Mouse (Mus musculus): ENCODE data around the gene Fnip2. TPM values are rescaled to one million over a fixed set of nuclear protein-coding genes. Genes with fewer than 3 reads are reported as not detected.
A peak's percentile ranks its signal among the peaks of the same experiment; 100 is the strongest.

Fnip2 gene
- polyA plus RNA-seq, 1 experiment from 2014 or later, result 7.4 TPM

DNA sequence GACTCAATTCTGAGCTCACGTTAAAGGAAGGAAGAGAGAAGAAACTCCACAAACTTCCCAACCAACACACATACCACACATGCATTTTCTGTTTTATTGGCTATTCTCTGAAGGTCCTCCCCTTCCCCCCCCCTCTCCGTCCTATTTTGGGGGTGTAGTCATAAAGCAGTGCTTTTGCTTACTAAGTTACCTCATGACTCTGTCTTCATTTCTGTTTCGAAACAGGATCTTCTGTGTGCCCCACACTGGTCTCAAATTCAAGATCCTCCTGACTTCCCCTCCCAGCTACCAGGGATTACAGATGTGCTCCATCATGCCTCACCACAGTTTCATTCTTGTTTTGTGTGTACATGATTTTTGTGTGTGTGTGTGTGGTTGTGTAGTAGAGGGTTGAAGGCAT is 4.8 kb upstream of the Fnip2 start:
- Histone ChIP-seq H3K27ac (ENCODE audit: low read length) (no peak overlapping the region), H3K4me2 (replicated peaks; ENCODE audit: low read depth, low read length) (no peak overlapping the region), H3K4me1 (ENCODE audit: control insufficient read depth, insufficient read depth, low read length) (peaks cover 5% of the 10 kb centered on the region; the same call in 1 of the 2 replicates), H3K4me3 (ENCODE audit: low read depth, low read length) (no peak overlapping the region), H3K27me3 (ENCODE audit: control insufficient read depth, insufficient read depth, low read length) (no peaks in the 10 kb centered on the region), H3K9me3 (ENCODE audit: control insufficient read depth, low read depth, low read length) (no peaks in the 10 kb centered on the region), H3K9ac (replicated peaks; ENCODE audit: low read depth, low read length) (no peak overlapping the region), H3K36me3 (ENCODE audit: control insufficient read depth, insufficient read depth, low read length) (no peaks in the 10 kb centered on the region)
- 72% methylated on average over 3 of the region's 3 CpGs for WGBS
- no peak for ATAC-seq (ENCODE audit: insufficient number of reproducible peaks, insufficient read depth, low FRiP score, low read depth)

DNA sequence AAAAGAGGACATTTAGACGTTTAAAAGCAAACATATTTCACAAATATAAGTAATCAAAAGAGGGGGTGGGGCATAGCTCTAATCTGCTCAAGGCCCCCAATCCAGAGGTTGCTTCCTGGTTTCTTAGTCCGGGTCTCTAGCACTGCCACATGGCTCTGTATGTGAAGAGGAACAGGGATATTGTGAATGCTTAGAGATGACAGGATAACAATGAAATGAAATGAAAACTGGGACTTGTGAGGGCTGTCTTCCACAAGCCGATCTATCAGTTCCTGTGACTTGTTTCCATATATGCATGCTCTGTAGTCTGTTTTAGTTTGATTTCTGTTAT is 1.7 kb upstream of the Fnip2 start:
- WGBS, result 86% methylated on average over 3 of the region's 3 CpGs
- no peak overlapping the region for H3K27ac ChIP-seq (ENCODE audit: low read length)
- H3K4me1 ChIP-seq (ENCODE audit: control insufficient read depth, insufficient read depth, low read length), result 0 out of 2 replicates have a peak, but pooled peaks cover 4% of the 10 kb centered on the region
- H3K9ac ChIP-seq (replicated peaks; ENCODE audit: low read depth, low read length), result no peak overlapping the region
- H3K27me3 ChIP-seq (ENCODE audit: control insufficient read depth, insufficient read depth, low read length), result no peaks in the 10 kb centered on the region
- no peaks in the 10 kb centered on the region for H3K9me3 ChIP-seq (ENCODE audit: control insufficient read depth, low read depth, low read length)
- ATAC-seq (ENCODE audit: insufficient number of reproducible peaks, insufficient read depth, low FRiP score, low read depth), result no peak
- no peak overlapping the region for H3K4me2 ChIP-seq (replicated peaks; ENCODE audit: low read depth, low read length)
- H3K4me3 ChIP-seq (ENCODE audit: low read depth, low read length), result no peak overlapping the region
- no peaks in the 10 kb centered on the region for H3K36me3 ChIP-seq (ENCODE audit: control insufficient read depth, insufficient read depth, low read length)

- Histone ChIP-seq H3K36me3 (ENCODE audit: control insufficient read depth, insufficient read depth, low read length) (no peaks in the 10 kb centered on the region), H3K4me3 (ENCODE audit: low read depth, low read length) (peak overlapping the region; percentile 82; the same call in 1 of the 2 replicates), H3K4me2 (replicated peaks; ENCODE audit: low read depth, low read length) (peak overlapping the region; percentile 34; the same call in 1 of the 2 replicates), H3K9ac (replicated peaks; ENCODE audit: low read depth, low read length) (no peak overlapping the region), H3K9me3 (ENCODE audit: control insufficient read depth, low read depth, low read length) (no peaks in the 10 kb centered on the region), H3K27me3 (ENCODE audit: control insufficient read depth, insufficient read depth, low read length) (no peaks in the 10 kb centered on the region), H3K4me1 (ENCODE audit: control insufficient read depth, insufficient read depth, low read length) (0 out of 2 replicates have a peak, but pooled peaks cover 4% of the 10 kb centered on the region), H3K27ac (ENCODE audit: low read length) (peak overlapping the region; percentile 71; the same call in 1 of the 2 replicates)
- WGBS, result 87% methylated on average over 16 of the region's 16 CpGs
- no peak for ATAC-seq (ENCODE audit: insufficient number of reproducible peaks, insufficient read depth, low FRiP score, low read depth)
Observed at GRCm38 (mm10) chr3:79568629-79569350, 1.2 kb upstream of the Fnip2 start.

- Histone ChIP-seq H3K4me2 (replicated peaks; ENCODE audit: low read depth, low read length) (peak overlapping the region; percentile 93), H3K9ac (replicated peaks; ENCODE audit: low read depth, low read length) (peak overlapping the region; percentile 76), H3K4me1 (ENCODE audit: control insufficient read depth, insufficient read depth, low read length) (0 out of 2 replicates have a peak, but pooled peaks cover 4% of the 10 kb centered on the region), H3K27ac (ENCODE audit: low read length) (peak overlapping the region; percentile 72; the same call in 1 of the 2 replicates), H3K4me3 (ENCODE audit: low read depth, low read length) (peak overlapping the region; percentile 82), H3K9me3 (ENCODE audit: control insufficient read depth, low read depth, low read length) (no peaks in the 10 kb centered on the region), H3K36me3 (ENCODE audit: control insufficient read depth, insufficient read depth, low read length) (no peaks in the 10 kb centered on the region), H3K27me3 (ENCODE audit: control insufficient read depth, insufficient read depth, low read length) (no peaks in the 10 kb centered on the region)
- ATAC-seq (ENCODE audit: insufficient number of reproducible peaks, insufficient read depth, low FRiP score, low read depth), result peak; percentile 56
- 2% methylated on average over 52 of the region's 60 CpGs for WGBS
Observed at GRCm38 (mm10) chr3:79566716-79567691, 592 bp downstream of the Fnip2 start.

DNA sequence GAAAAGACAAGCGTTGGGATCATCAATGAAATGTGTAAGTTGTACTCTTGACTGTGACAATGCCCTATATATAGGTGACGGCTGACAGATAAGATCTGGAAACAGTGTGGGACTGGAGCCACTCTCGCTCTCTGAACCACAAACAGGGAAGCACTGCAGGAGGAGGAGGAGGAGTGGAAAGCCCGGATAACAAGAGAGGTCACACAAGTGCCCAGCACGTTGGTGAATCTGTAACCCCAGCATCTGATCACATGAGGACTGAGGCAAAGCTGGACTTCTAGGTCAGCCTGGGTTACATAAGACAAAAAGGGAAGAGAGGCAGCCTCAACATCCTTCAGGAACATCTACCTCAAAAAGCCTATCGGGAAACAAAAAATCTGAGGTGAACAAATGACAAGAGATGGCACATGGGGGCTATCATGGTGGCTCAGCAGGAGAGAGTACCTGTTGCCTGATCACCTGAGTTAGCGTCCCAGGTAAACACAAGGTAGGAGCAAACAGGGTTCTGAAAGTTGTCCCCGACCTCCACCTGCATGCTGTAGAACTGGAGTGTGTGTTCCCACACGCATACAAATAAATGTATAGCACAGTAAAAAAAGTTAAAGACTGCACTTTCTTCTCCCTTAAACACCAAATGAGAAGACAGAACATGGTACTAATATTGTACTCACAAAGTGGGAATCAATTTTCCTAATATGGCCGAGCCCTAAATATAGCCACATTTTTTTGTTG is 2.6 kb downstream of the Fnip2 start:
- no peak overlapping the region for H3K27ac ChIP-seq (ENCODE audit: low read length)
- H3K4me2 ChIP-seq (replicated peaks; ENCODE audit: low read depth, low read length), result no peak overlapping the region
- 0 out of 2 replicates have a peak, but pooled peaks cover 4% of the 10 kb centered on the region for H3K4me1 ChIP-seq (ENCODE audit: control insufficient read depth, insufficient read depth, low read length)
- no peak overlapping the region for H3K4me3 ChIP-seq (ENCODE audit: low read depth, low read length)
- H3K9ac ChIP-seq (replicated peaks; ENCODE audit: low read depth, low read length), result no peak overlapping the region
- no peaks in the 10 kb centered on the region for H3K36me3 ChIP-seq (ENCODE audit: control insufficient read depth, insufficient read depth, low read length)
- 75% methylated on average over 10 of the region's 10 CpGs for WGBS
- no peak for ATAC-seq (ENCODE audit: insufficient number of reproducible peaks, insufficient read depth, low FRiP score, low read depth)
- H3K27me3 ChIP-seq (ENCODE audit: control insufficient read depth, insufficient read depth, low read length), result no peaks in the 10 kb centered on the region
- no peaks in the 10 kb centered on the region for H3K9me3 ChIP-seq (ENCODE audit: control insufficient read depth, low read depth, low read length)

GRCm38 (mm10) chr3:79563511-79563910 is 4.1 kb downstream of the Fnip2 start:
- Histone ChIP-seq H3K4me3 (ENCODE audit: low read depth, low read length) (no peak overlapping the region), H3K27ac (ENCODE audit: low read length) (no peak overlapping the region), H3K27me3 (ENCODE audit: control insufficient read depth, insufficient read depth, low read length) (no peaks in the 10 kb centered on the region), H3K4me2 (replicated peaks; ENCODE audit: low read depth, low read length) (no peak overlapping the region), H3K36me3 (ENCODE audit: control insufficient read depth, insufficient read depth, low read length) (no peaks in the 10 kb centered on the region), H3K9ac (replicated peaks; ENCODE audit: low read depth, low read length) (no peak overlapping the region), H3K9me3 (ENCODE audit: control insufficient read depth, low read depth, low read length) (no peaks in the 10 kb centered on the region), H3K4me1 (ENCODE audit: control insufficient read depth, insufficient read depth, low read length) (0 out of 2 replicates have a peak, but pooled peaks cover 7% of the 10 kb centered on the region)
- WGBS, result 82% methylated on average over 2 of the region's 2 CpGs
- no peak for ATAC-seq (ENCODE audit: insufficient number of reproducible peaks, insufficient read depth, low FRiP score, low read depth)

DNA sequence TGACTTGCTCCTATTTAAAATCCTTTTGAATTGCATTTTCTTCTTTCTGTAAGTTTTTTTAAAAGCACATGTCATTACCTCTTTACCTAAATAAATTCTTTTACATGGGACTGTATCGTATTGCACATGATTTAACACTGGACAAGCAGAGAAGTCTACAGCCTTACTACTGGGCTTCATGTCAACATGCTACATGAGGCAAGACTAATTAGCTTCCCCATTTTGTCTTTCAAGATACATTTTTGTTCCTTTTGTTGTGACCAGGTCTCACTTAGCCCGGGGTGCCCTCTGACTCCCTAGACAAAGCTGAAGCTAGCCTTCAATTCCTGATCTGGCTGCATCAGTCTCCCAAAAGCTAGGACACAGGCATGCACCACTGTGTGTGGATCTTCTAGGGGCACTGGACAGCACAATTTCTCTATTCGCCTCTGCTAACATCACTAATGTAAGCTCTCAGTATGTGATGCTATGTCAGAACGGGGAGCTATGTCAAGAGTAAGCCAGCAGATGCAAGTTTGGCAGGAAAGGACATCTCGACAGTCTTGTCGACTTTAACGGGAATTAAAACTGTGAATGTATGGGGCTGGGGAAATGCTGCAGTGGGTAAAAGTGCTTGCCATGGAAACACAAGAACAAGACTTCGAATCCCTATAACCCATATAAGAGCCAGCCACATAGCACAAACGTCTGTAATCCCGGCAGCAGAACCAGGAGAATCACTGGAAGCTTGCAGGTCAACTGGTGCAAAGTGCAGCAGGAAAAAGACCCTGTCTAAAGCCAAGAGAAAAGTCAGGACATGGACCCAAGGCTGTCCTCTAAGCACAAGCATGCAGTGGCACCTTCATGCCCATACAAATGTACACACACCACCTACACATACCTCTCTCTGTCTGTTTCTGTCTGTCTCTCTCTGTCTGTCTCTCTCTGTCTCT is 5.5 kb downstream of the Fnip2 start:
- H3K27ac ChIP-seq (ENCODE audit: low read length), result no peak overlapping the region
- H3K9ac ChIP-seq (replicated peaks; ENCODE audit: low read depth, low read length), result no peak overlapping the region
- no peak overlapping the region for H3K4me2 ChIP-seq (replicated peaks; ENCODE audit: low read depth, low read length)
- no peak for ATAC-seq (ENCODE audit: insufficient number of reproducible peaks, insufficient read depth, low FRiP score, low read depth)
- H3K36me3 ChIP-seq (ENCODE audit: control insufficient read depth, insufficient read depth, low read length), result no peaks in the 10 kb centered on the region
- H3K4me1 ChIP-seq (ENCODE audit: control insufficient read depth, insufficient read depth, low read length), result 0 out of 2 replicates have a peak, but pooled peaks cover 7% of the 10 kb centered on the region
- 78% methylated on average over 10 of the region's 10 CpGs for WGBS
- H3K9me3 ChIP-seq (ENCODE audit: control insufficient read depth, low read depth, low read length), result no peaks in the 10 kb centered on the region
- no peaks in the 10 kb centered on the region for H3K27me3 ChIP-seq (ENCODE audit: control insufficient read depth, insufficient read depth, low read length)
- no peak overlapping the region for H3K4me3 ChIP-seq (ENCODE audit: low read depth, low read length)

All from stomach, embryonic 14.5 days (tissue).